Mouse (Mus musculus) MEL (cell line): ENCODE results near the gene Nudt9.

ENCODE experiments used
- CTCF ChIP-seq, 3 experiments: IDR thresholded peaks in 2 of 3; conservative IDR thresholded peaks in 1 of 3; 2 replicates each; pipeline ENCODE4 v1.5.1; 2011 to 2012; ENCODE audit warnings: low read length in 3 of 3, low read depth in 2 of 3, mild to moderate bottlenecking in 2 of 3, improper control_type of control experiment in 1 of 3, inconsistent platforms in 1 of 3, mixed read lengths in 1 of 3, moderate library complexity in 1 of 3; ENCODE audit not compliant: control insufficient read depth in 1 of 3, insufficient read depth in 1 of 3, poor library complexity in 1 of 3, severe bottlenecking in 1 of 3
- RCOR1 ChIP-seq: IDR thresholded peaks from 2 replicates; pipeline ENCODE4 v1.6.1; 2012; ENCODE audit warnings: low read depth, mild to moderate bottlenecking, inconsistent platforms, low read length, improper control_type of control experiment
- SMC3 ChIP-seq: IDR thresholded peaks from 2 replicates; pipeline ENCODE4 v1.6.1; 2011; ENCODE audit warnings: low read depth, low read length, improper control_type of control experiment

- TF ChIP-seq CTCF (IDR thresholded peaks at IDR 0.05 in 2 of 3, conservative IDR thresholded peaks at IDR 0.05 in 1 of 3; ENCODE audit: control insufficient read depth in 1 of 3, insufficient read depth in 1 of 3, low read depth in 2 of 3, low read length in 3 of 3, poor library complexity in 1 of 3, severe bottlenecking in 1 of 3) (no peak), SMC3 (no peak), RCOR1 (no peak)
These were observed 38.3 kb upstream of the Nudt9 start for GRCm38 (mm10) chr5:104007801-104008200.
